Mouse (Mus musculus): Measurements from ENCODE around the gene Cd5.

Cd5 gene

DNA sequence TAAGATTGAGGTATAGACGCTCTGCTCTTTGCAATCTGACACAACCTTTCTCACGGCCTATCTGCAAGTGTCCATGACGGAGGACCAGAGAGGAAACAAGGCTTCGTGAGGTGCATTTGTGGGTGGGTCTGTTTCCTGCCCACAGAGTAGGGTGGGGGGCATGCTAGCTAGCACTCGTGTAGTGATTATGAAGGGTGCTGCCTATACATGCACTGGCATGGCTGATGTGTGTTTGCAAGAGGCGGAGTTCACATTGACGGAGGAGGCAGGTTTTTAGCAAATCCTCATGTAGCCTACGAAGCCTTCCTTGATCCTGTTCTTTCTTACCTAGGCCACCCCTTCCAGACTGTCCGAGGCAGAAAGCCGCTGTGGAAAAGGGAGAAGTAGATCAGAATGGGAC, 8.9 kb downstream of the Cd5 start:
- DNase-seq (ENCODE audit: low spot score) = no peak

DNA sequence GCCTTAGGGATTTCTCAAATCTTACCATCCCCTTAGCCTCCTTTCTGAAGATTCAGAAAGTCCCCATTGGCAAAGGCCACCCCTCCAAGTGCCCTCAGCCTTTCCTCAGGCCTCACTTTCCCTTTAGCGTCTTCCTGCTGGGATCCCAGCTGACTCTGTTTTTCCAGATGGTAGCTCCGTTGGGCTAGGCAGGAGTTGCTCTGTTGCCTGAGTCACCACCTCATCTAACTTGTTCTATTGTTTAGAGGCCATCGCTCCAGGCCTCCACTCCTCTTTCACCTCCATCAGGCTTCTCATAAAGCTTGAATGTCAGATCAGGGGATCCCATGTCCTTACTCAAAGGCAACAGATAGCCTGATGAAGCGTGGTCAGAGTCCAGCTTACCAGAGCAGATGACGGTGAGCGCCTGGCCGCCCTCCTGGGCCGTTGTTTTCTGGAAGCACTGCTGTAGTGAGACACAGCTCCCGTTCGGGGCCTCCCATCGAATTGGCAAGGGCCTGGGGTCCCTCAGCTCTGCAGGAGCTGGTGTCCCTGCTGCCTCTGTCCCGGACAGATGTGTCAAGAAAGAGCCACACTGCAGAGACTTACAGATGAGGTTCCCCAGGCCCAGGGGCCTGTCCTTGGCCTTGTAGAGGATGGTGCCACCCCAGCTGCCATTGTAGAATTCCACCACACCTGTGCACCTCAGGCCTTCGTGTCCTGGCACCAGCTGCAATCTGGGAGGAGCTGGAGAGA, 14.0 kb downstream of the Cd5 start:
- DNase-seq (ENCODE audit: low spot score) = no peak

DNA sequence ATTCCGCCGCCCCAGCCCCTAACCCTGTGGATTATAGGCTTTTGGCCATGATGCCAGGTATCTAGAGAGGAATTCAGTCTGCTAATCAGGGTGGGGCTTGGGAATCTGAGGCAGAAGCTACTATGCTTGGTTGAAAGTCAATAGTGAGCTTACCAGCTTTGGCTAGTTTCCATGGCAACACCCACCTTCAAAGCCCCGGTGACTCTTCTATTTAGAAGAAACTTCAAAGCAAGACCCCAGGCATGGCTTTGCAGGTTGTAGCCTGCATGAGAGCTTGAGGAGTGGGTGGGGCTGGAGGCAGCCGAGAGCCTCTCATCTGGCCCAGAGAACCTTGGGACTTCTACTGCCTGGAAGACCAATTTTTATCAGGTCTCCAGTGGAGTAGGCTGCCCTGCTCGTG, 15.2 kb downstream of the Cd5 start:
- no peak for DNase-seq (ENCODE audit: low spot score)

DNA sequence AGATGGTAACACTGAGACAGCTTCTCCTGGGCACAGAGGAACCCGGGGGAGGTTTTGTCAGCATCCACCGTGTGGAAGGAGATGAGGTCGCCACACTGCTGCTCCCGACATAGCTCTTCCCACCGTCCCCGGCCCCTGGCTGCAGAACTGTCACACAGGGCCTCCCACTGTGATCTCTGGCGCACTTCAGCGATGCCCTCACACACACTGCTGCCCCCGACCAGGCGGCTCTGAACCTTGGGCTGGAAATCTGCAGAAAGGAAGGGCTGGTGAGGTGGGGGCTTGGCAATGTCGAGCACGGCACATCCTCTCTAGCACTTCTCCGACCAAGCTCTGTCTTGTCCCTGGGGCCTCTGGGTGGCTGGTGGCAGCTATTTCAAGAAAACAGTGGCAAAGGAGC, 15.7 kb downstream of the Cd5 start:
- no peak for DNase-seq (ENCODE audit: low spot score)

DNA sequence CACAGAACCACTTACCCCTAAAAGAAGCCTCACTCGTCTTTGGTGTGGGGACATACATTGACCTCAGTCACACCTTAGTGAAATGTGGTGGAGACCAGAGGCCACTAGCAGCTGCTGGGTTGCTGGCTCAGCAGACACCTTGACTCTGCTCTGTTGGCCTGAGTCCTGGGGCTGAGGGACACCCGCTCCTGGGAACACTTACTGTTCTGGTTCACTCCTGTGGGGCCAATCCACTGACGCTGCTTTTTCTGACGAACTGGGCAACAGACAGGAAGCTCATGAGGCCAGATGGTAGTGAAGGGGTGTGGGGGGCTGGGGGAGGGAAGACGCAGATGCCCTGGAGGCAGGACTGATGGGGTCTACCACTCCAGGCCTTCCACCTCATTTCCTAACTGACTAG, 17.7 kb downstream of the Cd5 start:
- no peak for DNase-seq (ENCODE audit: low spot score)

- DNase-seq (ENCODE audit: low spot score) = no peak
These were observed 18.3 kb downstream of the Cd5 start for GRCm38 (mm10) chr19:10720524-10720923.

- no peak for DNase-seq (ENCODE audit: low spot score)
These were observed 19.1 kb downstream of the Cd5 start for GRCm38 (mm10) chr19:10719751-10720150.

DNA sequence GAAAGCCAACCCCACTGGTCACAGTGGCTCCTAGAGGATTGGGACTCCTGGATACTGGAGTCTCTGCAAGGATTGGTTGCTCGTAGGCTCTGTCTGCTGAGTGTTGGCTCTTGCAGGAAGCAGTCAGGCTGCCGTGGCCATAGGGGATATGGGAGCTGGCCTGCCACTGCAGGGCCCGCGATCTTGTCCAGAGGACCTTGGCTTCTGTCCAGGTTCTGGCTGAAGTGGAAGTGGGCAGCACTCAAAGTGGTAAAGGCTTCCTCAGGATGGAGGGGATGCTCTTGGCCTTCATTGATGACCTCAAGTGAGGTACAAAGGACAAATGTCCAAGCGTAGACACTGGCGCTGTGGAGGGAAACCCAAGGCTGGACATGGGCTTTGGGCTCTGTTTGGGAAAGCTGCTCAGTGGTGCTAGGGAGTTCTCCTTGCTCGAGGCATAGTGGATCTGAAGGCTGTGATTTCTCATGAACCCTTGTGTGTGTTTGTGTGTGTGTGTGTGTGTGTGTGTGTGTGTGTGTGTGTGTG, 20.5 kb downstream of the Cd5 start:
- peak; percentile 31 for DNase-seq (ENCODE audit: low spot score)

DNA sequence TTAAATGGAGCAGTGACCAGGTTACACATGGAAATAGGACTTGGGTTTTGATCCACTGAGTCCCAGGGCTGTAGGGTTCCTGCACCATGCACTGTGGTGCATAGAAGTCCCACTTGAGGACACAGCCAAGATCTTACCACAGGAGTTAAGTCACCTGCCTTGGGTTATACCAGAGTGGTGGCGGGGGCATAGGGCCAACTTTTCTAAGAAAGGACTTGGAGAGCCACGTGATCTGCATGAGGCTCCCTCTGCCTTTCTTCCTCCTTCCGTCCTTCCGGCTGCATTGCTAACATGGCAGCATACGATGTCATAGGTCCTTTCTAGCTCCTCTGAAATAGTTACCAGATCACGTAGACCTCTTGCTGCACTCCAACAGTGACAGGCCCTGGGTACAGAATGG, 23.3 kb downstream of the Cd5 start:
- DNase-seq (ENCODE audit: low spot score) = no peak

GRCm38 (mm10) chr19:10714682-10715475, 23.9 kb downstream of the Cd5 start:
- DNase-seq (ENCODE audit: low spot score) = peak; percentile 57

DNA sequence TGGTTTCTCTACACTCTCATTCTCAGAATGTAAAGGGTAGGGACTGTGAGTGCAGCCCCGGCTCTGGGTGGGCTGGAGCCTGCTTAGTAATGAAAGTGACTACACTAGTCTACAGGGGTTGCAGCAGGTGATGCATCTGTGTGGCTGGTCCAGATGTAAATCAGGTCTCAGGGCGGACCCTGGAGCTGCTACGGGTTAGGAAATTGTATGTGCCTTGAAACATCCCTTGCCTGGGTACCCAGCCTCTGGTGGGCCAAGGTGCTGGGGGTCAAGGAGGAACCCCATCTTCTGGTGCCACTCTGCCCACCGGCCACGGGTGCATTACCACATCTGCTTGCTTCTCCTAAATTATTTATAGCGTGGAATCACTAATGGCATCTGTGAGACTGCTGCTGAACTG, 24.6 kb downstream of the Cd5 start:
- no peak for DNase-seq (ENCODE audit: low spot score)

- DNase-seq (ENCODE audit: low spot score) = no peak
These were observed 25.3 kb downstream of the Cd5 start for GRCm38 (mm10) chr19:10713551-10713950.

DNA sequence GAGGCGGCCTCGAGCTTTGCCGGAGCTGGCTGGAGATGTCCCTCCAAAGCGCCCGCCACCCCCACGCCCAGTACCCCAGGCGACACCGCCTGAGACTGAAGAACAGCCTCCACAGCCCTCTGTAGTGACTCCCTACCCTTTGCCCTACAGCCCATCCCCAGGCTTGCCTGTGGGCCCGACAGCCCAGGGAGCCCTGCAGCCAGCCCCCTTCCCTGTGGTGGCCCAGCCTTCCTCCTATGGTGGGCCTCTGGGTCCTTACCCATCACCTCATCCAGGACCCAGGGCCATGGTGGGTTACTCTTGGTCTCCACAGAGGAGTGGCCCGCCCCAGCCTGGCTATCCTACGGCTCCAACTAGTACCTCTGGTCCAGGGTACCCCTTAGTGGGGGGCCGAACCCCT, 26.2 kb downstream of the Cd5 start:
- no peak for DNase-seq (ENCODE audit: low spot score)

GRCm38 (mm10) chr19:10712194-10712593, 26.6 kb downstream of the Cd5 start:
- DNase-seq (ENCODE audit: low spot score) = no peak

DNA sequence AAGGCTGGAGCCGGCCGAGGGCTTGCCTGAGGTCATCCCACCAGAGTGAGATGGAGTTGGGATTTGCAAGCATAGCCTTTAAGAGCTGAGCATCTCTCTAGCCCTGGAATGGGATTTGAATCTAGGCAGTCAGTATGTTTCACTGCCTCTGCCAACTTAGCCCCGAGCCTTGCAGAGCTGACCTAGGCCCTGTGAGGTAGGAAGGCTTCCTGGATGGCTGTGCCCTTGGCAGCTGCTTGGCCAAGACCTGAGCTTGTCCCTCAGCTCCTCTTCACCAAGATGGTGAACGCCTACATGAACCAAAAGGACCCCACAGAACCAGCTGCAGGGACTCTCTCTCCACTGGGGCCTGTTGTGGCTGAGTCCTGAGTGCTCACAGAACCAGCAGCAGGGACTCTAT, 28.1 kb downstream of the Cd5 start:
- DNase-seq (ENCODE audit: low spot score) = no peak

DNA sequence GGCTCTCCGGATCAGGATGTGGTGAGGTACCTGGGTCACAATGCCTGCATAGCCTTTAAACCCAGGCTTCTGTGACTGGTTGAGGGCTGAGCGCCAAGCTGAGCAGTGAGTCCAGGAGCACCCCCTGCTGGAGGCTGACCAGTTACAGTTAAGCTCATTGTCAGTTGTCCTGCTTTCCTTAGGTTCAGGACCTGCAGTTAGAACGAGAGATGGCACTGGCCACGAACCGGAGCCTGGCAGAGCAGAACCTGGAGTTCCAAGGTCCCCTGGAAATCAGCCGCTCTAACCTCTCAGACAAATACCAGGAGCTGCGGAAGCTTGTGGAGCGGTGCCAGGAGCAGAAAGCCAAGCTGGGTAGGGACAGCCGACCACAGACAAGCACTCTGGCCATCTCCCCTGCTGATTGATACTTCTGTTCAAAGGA, 28.7 kb downstream of the Cd5 start:
- DNase-seq (ENCODE audit: low spot score) = peak; percentile 71

GRCm38 (mm10) chr19:10709360-10710087, 29.3 kb downstream of the Cd5 start:
- DNase-seq (ENCODE audit: low spot score) = peak; percentile 96

DNA sequence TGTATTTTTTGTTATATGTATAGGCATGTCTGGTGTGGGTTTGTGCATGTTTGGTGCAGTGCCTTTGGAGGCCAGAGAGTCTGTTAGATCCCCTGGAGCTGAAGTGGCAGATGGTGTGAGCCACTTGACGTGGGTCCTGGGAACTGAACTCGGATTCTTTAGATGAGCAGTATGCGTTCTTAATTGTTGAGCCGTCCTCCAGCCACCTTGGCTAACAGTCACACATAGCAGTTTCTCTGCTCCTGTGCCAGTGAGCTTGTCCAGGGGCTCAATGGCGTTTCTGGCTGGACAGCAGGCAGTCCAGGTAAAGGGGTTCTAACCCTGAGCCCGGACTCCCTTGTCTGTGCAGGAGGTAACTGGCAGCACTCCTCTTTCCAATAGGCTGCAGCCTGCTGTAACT, 29.9 kb downstream of the Cd5 start:
- DNase-seq (ENCODE audit: low spot score) = no peak

DNA sequence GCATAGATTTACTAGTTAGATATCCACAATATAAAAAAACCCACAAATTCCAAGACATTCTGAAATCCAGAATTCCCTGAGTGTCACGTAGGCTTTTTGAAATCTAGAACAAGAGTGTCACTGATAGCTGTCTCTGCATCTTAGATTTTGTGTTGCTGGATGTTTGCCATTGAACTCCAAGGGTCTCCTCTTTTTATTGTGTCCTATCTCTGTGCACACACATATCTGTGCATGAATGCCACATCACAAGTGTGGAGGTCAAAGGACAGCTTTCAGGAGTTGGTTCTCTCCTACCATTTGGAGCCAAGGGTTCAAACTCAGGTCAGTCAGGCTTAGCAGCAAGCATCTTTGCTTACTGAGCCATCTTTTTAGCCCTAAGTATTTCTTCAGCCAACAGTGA, 30.9 kb downstream of the Cd5 start:
- DNase-seq (ENCODE audit: low spot score) = no peak

- DNase-seq (ENCODE audit: low spot score) = no peak
These were observed 31.5 kb downstream of the Cd5 start for GRCm38 (mm10) chr19:10707087-10707875.

DNA sequence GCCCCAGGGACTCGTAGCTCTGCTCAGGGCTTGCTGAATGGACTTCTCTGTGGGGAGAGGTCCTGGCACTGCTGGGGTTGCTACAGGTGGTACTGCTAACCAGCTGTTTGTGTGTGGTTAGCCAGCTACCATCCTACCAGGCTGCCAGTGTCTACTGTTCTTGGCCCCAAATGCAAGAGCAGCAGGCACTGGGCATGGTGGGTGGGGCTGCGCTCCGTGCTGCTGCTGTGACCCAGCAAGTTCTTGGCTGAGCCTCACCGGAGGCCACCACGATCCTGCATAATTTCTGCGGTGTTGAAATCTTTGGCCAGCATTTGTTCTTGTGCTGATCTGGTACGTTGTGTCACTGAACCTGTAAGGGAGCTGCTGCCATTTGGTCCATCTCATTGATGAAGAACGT, 35.3 kb downstream of the Cd5 start:
- no peak for DNase-seq (ENCODE audit: low spot score)

GRCm38 (mm10) chr19:10702125-10702524, 36.7 kb downstream of the Cd5 start:
- DNase-seq (ENCODE audit: low spot score) = no peak
